Mouse (Mus musculus) midbrain, embryonic 16.5 days (tissue): ENCODE results near the gene Lamp2. TPM values are rescaled to one million over a fixed set of nuclear protein-coding genes. Genes with fewer than 3 reads are reported as not detected.

Source experiments
- ATAC-seq: fragments of 200-750 bp; cut with Nextera tagmentation; 2 replicates; pipeline ENCODE4 v1.8.0; 2017; ENCODE audit warnings: moderate TSS enrichment
- H3K27ac ChIP-seq: fragments of 300-500 bp; sonication (generic); 2 replicates; pipeline ENCODE4 v1.5.1; 2014; ENCODE audit warnings: mild to moderate bottlenecking, low read length, mixed read lengths
- H3K27me3 ChIP-seq: fragments of 300-500 bp; sonication (generic); 2 replicates; pipeline ENCODE4 v1.6.1; 2014; ENCODE audit warnings: low read depth, low read length, mixed read lengths; ENCODE audit not compliant: control insufficient read depth, insufficient read depth
- H3K36me3 ChIP-seq: fragments of 300-500 bp; sonication (generic); 2 replicates; pipeline ENCODE4 v1.6.1; 2014; ENCODE audit warnings: mild to moderate bottlenecking, low read length, moderate library complexity, mixed read lengths; ENCODE audit not compliant: control insufficient read depth, insufficient read depth
- H3K4me1 ChIP-seq: fragments of 300-500 bp; sonication (generic); 2 replicates; pipeline ENCODE4 v1.6.1; 2014; ENCODE audit warnings: mild to moderate bottlenecking, low read length, mixed read lengths; ENCODE audit not compliant: control insufficient read depth, insufficient read depth
- H3K4me2 ChIP-seq: fragments of 300-500 bp; sonication (generic); 2 replicates; pipeline ENCODE4 v1.6.1; 2014; ENCODE audit warnings: mild to moderate bottlenecking, low read length, mixed read lengths
- H3K4me3 ChIP-seq: fragments of 300-500 bp; sonication (generic); 2 replicates; pipeline ENCODE4 v1.5.1; 2014; ENCODE audit warnings: low read depth, mild to moderate bottlenecking, low read length, moderate library complexity, mixed read lengths
- H3K9ac ChIP-seq: fragments of 300-500 bp; sonication (generic); 2 replicates; pipeline ENCODE4 v1.6.1; 2014; ENCODE audit warnings: low read depth, low read length, mixed read lengths
- H3K9me3 ChIP-seq: fragments of 300-500 bp; sonication (generic); replicated peaks from 2 replicates; pipeline ENCODE4 v1.6.1; 2014; ENCODE audit warnings: mild to moderate bottlenecking, low read length, mixed read lengths; ENCODE audit not compliant: control insufficient read depth, poor library complexity, severe bottlenecking
- WGBS: fragments of 180-500 bp; shearing (Covaris S2); extraction: QIAGEN DNeasy Blood & Tissue Kit; methylation state at CpG from one replicate; pipeline ENCODE4 v1.1.7; 2014; 5-methylcytosine and 5-hydroxymethylcytosine counted together
- polyA plus RNA-seq: library from polyadenylated mRNA; unstranded; fragments of >200 nt; fragmentation: Nextera tagmentation; extraction: Ambion mirVana; gene quantifications from 2 replicates; pipeline ENCODE4 v1.2.1, GENCODE M21; 2015

The Lamp2 gene
- polyA plus RNA-seq, 1 experiment from 2014 or later: 55.4 TPM

- WGBS: 80% methylated on average over 5 of the region's 5 CpGs
- H3K4me2 ChIP-seq: no peak overlapping the region
- no peak for ATAC-seq
- H3K27me3 ChIP-seq: no peaks in the 10 kb centered on the region
- no peaks in the 10 kb centered on the region for H3K9me3 ChIP-seq
- H3K4me3 ChIP-seq: no peak overlapping the region
- no peak overlapping the region for H3K9ac ChIP-seq
- no peaks in the 10 kb centered on the region for H3K4me1 ChIP-seq
- no peak overlapping the region for H3K27ac ChIP-seq
- H3K36me3 ChIP-seq: no peaks in the 10 kb centered on the region
Measured at GRCm38 (mm10) chrX:38462101-38462500, 5.8 kb upstream of the Lamp2 start.

DNA sequence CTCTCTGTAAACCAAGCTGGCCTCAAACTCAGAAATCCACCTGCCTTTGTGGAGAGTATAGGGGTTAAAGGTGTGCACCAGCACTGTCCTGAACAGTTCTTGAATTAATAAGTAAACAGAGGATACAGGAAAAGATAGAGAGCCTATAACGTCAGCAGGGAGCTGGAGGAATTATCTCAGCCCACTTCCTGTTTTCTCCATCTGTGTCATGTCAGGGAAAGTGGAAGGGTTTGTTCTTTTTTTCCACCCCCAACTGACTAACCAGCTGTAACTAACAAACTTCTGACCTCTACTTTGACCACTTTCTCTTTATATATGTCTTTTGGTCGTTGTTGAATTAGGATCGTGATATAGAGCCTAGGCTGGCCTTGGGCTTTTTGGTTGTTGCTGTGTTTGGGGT is 4.6 kb upstream of the Lamp2 start:
- Histone ChIP-seq H3K4me1 (no peaks in the 10 kb centered on the region), H3K27ac (no peak overlapping the region), H3K36me3 (no peaks in the 10 kb centered on the region), H3K9me3 (no peaks in the 10 kb centered on the region; the same call in 1 of the 2 replicates), H3K4me3 (no peak overlapping the region), H3K9ac (no peak overlapping the region), H3K4me2 (no peak overlapping the region), H3K27me3 (no peaks in the 10 kb centered on the region)
- no peak for ATAC-seq
- 82% methylated on average over 3 of the region's 3 CpGs for WGBS

GRCm38 (mm10) chrX:38459076-38459475 is 2.8 kb upstream of the Lamp2 start:
- H3K9me3 ChIP-seq: no peaks in the 10 kb centered on the region; the same call in 1 of the 2 replicates
- 82% methylated on average over 8 of the region's 8 CpGs for WGBS
- H3K9ac ChIP-seq: no peak overlapping the region
- H3K4me1 ChIP-seq: peaks cover 5% of the 10 kb centered on the region; the same call in 1 of the 2 replicates
- H3K4me3 ChIP-seq: no peak overlapping the region
- ATAC-seq: no peak
- H3K27ac ChIP-seq: no peak overlapping the region
- H3K27me3 ChIP-seq: no peaks in the 10 kb centered on the region
- no peaks in the 10 kb centered on the region for H3K36me3 ChIP-seq
- no peak overlapping the region for H3K4me2 ChIP-seq

- ATAC-seq: peak; percentile 52
- Histone ChIP-seq H3K9me3 (no peaks in the 10 kb centered on the region; the same call in 1 of the 2 replicates), H3K4me2 (no peak overlapping the region), H3K36me3 (no peaks in the 10 kb centered on the region), H3K27ac (no peak overlapping the region), H3K4me1 (peaks cover 5% of the 10 kb centered on the region; the same call in 1 of the 2 replicates), H3K27me3 (no peaks in the 10 kb centered on the region), H3K4me3 (no peak overlapping the region), H3K9ac (no peak overlapping the region)
- 28% methylated on average over 3 of the region's 3 CpGs for WGBS
Measured at GRCm38 (mm10) chrX:38456635-38457006, 367 bp upstream of the Lamp2 start.

- Histone ChIP-seq H3K4me3 (peak overlapping the region; percentile 62), H3K4me2 (peak overlapping the region; percentile 69), H3K4me1 (peaks cover 5% of the 10 kb centered on the region; the same call in 1 of the 2 replicates), H3K36me3 (no peaks in the 10 kb centered on the region; the same call in 1 of the 2 replicates), H3K27ac (no peak overlapping the region), H3K27me3 (no peaks in the 10 kb centered on the region), H3K9me3 (no peaks in the 10 kb centered on the region; the same call in 1 of the 2 replicates), H3K9ac (peak overlapping the region; percentile 70)
- 23% methylated on average over 7 of the region's 7 CpGs for WGBS
- no peak; the same call in 1 of the 2 replicates for ATAC-seq
Measured at GRCm38 (mm10) chrX:38455474-38455873, 780 bp downstream of the Lamp2 start.

GRCm38 (mm10) chrX:38454900-38455299 is 1.4 kb downstream of the Lamp2 start:
- peak overlapping the region; percentile 62; the same call in 1 of the 2 replicates for H3K4me3 ChIP-seq
- no peaks in the 10 kb centered on the region; the same call in 1 of the 2 replicates for H3K9me3 ChIP-seq
- H3K4me1 ChIP-seq: peaks cover 5% of the 10 kb centered on the region; the same call in 1 of the 2 replicates
- peak overlapping the region; percentile 69 for H3K4me2 ChIP-seq
- H3K36me3 ChIP-seq: peaks cover 2% of the 10 kb centered on the region; the same call in 1 of the 2 replicates
- no peak overlapping the region for H3K27ac ChIP-seq
- 24% methylated on average over 2 of the region's 2 CpGs for WGBS
- no peaks in the 10 kb centered on the region for H3K27me3 ChIP-seq
- H3K9ac ChIP-seq: no peak overlapping the region
- no peak for ATAC-seq

- no peak for ATAC-seq
Measured at GRCm38 (mm10) chrX:38453924-38454323, 2.3 kb downstream of the Lamp2 start.

DNA sequence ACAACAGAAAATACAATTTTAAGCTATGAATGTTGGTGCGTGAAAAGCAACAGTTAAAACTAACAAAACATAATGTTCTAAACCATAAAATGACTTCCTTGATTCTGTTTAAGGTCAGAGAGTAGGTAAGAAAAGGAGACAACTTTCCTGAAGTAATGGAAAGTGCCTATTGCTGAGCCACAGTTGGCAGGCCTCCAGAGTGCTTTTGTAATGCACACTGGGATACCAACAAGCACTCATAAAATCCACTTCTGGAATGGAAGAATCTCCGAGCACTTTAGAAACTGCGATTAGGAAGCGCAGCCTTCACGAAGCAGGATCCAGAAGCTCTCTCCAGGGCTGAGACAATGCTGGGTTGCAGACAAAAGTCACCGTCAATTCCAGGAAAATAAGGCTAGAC is 5.8 kb downstream of the Lamp2 start:
- no peak overlapping the region for H3K4me2 ChIP-seq
- no peaks in the 10 kb centered on the region for H3K27me3 ChIP-seq
- peaks cover 3% of the 10 kb centered on the region; the same call in 1 of the 2 replicates for H3K36me3 ChIP-seq
- ATAC-seq: no peak
- 75% methylated on average over 6 of the region's 6 CpGs for WGBS
- H3K4me1 ChIP-seq: peaks cover 5% of the 10 kb centered on the region; the same call in 1 of the 2 replicates
- no peak overlapping the region for H3K4me3 ChIP-seq
- H3K9me3 ChIP-seq: no peaks in the 10 kb centered on the region
- H3K9ac ChIP-seq: no peak overlapping the region
- H3K27ac ChIP-seq: no peak overlapping the region

More at GRCm38 (mm10) chrX:38453924-38454323, 2.3 kb downstream of the Lamp2 start:
- peaks cover 3% of the 10 kb centered on the region; the same call in 1 of the 2 replicates for H3K36me3 ChIP-seq
- WGBS: 92% methylated on average over 5 of the region's 5 CpGs
- H3K4me3 ChIP-seq: no peak overlapping the region
- H3K9ac ChIP-seq: no peak overlapping the region
- H3K27me3 ChIP-seq: no peaks in the 10 kb centered on the region
- H3K4me1 ChIP-seq: peaks cover 5% of the 10 kb centered on the region; the same call in 1 of the 2 replicates
- no peak overlapping the region for H3K27ac ChIP-seq
- no peak overlapping the region for H3K4me2 ChIP-seq
- no peaks in the 10 kb centered on the region; the same call in 1 of the 2 replicates for H3K9me3 ChIP-seq

DNA sequence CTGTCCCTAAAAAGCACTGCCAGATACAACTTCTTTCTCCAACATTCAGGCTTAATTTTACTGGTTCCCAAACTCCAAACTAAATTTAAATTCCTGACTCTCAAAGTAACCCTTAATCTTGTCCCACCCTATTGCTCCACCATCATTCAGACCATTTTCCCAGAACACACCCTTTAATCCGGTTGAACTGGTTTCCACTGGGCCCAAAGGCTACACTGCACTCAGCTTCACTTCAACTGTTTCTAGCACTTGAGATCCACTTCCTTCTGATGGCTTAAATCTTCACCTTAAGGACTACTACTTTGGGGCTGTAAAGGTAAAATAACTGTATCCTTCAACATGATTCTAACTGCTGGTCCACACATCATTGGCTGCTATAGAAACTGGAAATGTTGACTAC is 10.5 kb downstream of the Lamp2 start:
- Histone ChIP-seq H3K4me3 (no peak overlapping the region), H3K27me3 (no peaks in the 10 kb centered on the region), H3K9ac (no peak overlapping the region), H3K27ac (no peak overlapping the region), H3K4me1 (no peaks in the 10 kb centered on the region), H3K9me3 (no peaks in the 10 kb centered on the region; the same call in 1 of the 2 replicates), H3K4me2 (no peak overlapping the region), H3K36me3 (peaks cover 3% of the 10 kb centered on the region; the same call in 1 of the 2 replicates)
- WGBS: 87% methylated on average over 1 of the region's 1 CpGs
- ATAC-seq: no peak
